8 mouse cellular contexts compared by ENCODE assay signal in genomic region chr8:61247270-61248025, GRCm38 (mm10). TPM values are rescaled to one million over a fixed set of nuclear protein-coding genes. Genes with fewer than 3 reads are reported as not detected.
A peak's percentile ranks its signal among the peaks of the same experiment; 100 is the strongest.
DNase-seq lines count a peak whose midpoint lies in the region; ATAC-seq and TF ChIP-seq lines count a peak whose summit lies in the region.

No protein-coding gene starts in this region.

- H3K27ac ChIP-seq in embryonic facial prominence, embryonic 11.5 days (replicated peaks; ENCODE audit: low read depth, low read length), result no peak overlapping the region
- H3K27ac ChIP-seq in heart, postnatal 0 days (ENCODE audit: low read depth), result peak overlapping the region; percentile 36; the same call in 1 of the 2 replicates
- H3K27ac ChIP-seq in midbrain, embryonic 11.5 days (ENCODE audit: low read depth, low read length), result no peak overlapping the region

- no peaks in the 10 kb centered on the region for H3K4me1 ChIP-seq in embryonic facial prominence, embryonic 11.5 days (ENCODE audit: control insufficient read depth, insufficient read depth, low read length)
- H3K4me1 ChIP-seq in heart, postnatal 0 days (ENCODE audit: control insufficient read depth, insufficient read depth), result peaks cover 15% of the 10 kb centered on the region; the same call in 1 of the 2 replicates
- peaks cover 4% of the 10 kb centered on the region; the same call in 1 of the 2 replicates for H3K4me1 ChIP-seq in midbrain, embryonic 11.5 days (ENCODE audit: control insufficient read depth, insufficient read depth, low read length)

- WGBS in embryonic facial prominence, embryonic 11.5 days, result 57% methylated on average over 13 of the region's 13 CpGs
- 59% methylated on average over 13 of the region's 13 CpGs for WGBS in heart, postnatal 0 days
- 61% methylated on average over 13 of the region's 13 CpGs for WGBS in midbrain, embryonic 11.5 days

- no peak overlapping the region for H3K4me3 ChIP-seq in embryonic facial prominence, embryonic 11.5 days (ENCODE audit: low read depth, low read length)
- no peak overlapping the region for H3K4me3 ChIP-seq in heart, postnatal 0 days (ENCODE audit: low read depth, low read length)
- no peak overlapping the region for H3K4me3 ChIP-seq in midbrain, embryonic 11.5 days (ENCODE audit: low read depth, low read length)

- ATAC-seq in embryonic facial prominence, embryonic 11.5 days (replicated peaks; ENCODE audit: insufficient number of reproducible peaks, low FRiP score, low TSS enrichment, low read depth), result peak; percentile 65
- ATAC-seq in heart, postnatal 0 days (ENCODE audit: insufficient read depth, low read depth), result peak; percentile 63; the same call in 1 of the 2 replicates
- peak; percentile 85 for ATAC-seq in midbrain, embryonic 11.5 days (ENCODE audit: low FRiP score)

- H3K9ac ChIP-seq in embryonic facial prominence, embryonic 11.5 days (replicated peaks; ENCODE audit: low read length), result no peak overlapping the region
- H3K9ac ChIP-seq in heart, postnatal 0 days (replicated peaks; ENCODE audit: low read depth, low read length), result no peak overlapping the region
- no peak overlapping the region for H3K9ac ChIP-seq in midbrain, embryonic 11.5 days (ENCODE audit: low read length)

- H3K36me3 ChIP-seq in embryonic facial prominence, embryonic 11.5 days (replicated peaks; ENCODE audit: control insufficient read depth, insufficient read depth, low read depth, low read length), result no peaks in the 10 kb centered on the region; the same call in 1 of the 2 replicates
- no peaks in the 10 kb centered on the region for H3K36me3 ChIP-seq in heart, postnatal 0 days (replicated peaks; ENCODE audit: control insufficient read depth, insufficient read depth, low read length)
- peaks cover 4% of the 10 kb centered on the region; the same call in 1 of the 2 replicates for H3K36me3 ChIP-seq in midbrain, embryonic 11.5 days (ENCODE audit: control insufficient read depth, insufficient read depth, low read length)

- H3K27me3 ChIP-seq in embryonic facial prominence, embryonic 11.5 days (ENCODE audit: control insufficient read depth, insufficient read depth, low read length), result no peaks in the 10 kb centered on the region
- H3K27me3 ChIP-seq in heart, postnatal 0 days (ENCODE audit: control insufficient read depth, insufficient read depth, low read length), result no peaks in the 10 kb centered on the region
- H3K27me3 ChIP-seq in midbrain, embryonic 11.5 days (ENCODE audit: control insufficient read depth, insufficient read depth, low read length), result no peaks in the 10 kb centered on the region

- H3K4me2 ChIP-seq in embryonic facial prominence, embryonic 11.5 days (ENCODE audit: low read depth, low read length), result no peak overlapping the region
- 0 out of 2 replicates have a peak overlapping the region, but pooled peaks have one; percentile 2 for H3K4me2 ChIP-seq in heart, postnatal 0 days (ENCODE audit: low read depth, low read length)
- no peak overlapping the region for H3K4me2 ChIP-seq in midbrain, embryonic 11.5 days

- H3K9me3 ChIP-seq in embryonic facial prominence, embryonic 11.5 days (replicated peaks; ENCODE audit: control insufficient read depth, low read length), result peaks cover 7% of the 10 kb centered on the region
- peaks cover 12% of the 10 kb centered on the region for H3K9me3 ChIP-seq in heart, postnatal 0 days (replicated peaks; ENCODE audit: control insufficient read depth, low read length)
- peaks cover 9% of the 10 kb centered on the region for H3K9me3 ChIP-seq in midbrain, embryonic 11.5 days (ENCODE audit: control insufficient read depth, low read length)

- TF ChIP-seq CTCF in heart, postnatal 0 days (IDR thresholded peaks at IDR 0.05; ENCODE audit: low read depth), result no peak

- no peak for TF ChIP-seq EP300 in heart, postnatal 0 days (IDR thresholded peaks at IDR 0.05; ENCODE audit: low read depth)

- DNase-seq in adrenal gland, postnatal 36 days, result peak; percentile 13 to 23
- DNase-seq in adrenal gland, postnatal 14 days, result no peak
- peak; percentile 57 for DNase-seq in embryonic facial prominence, embryonic 11.5 days (ENCODE audit: low spot score)
- peak; percentile 32 for DNase-seq in heart, postnatal 0 days (ENCODE audit: low spot score)
- DNase-seq in midbrain, embryonic 11.5 days (ENCODE audit: low spot score, missing footprints), result no peak
- DNase-seq in natural killer cell, adult 2 months (ENCODE audit: low spot score in 2 of 2), result no peak
- no peak for DNase-seq in ovary, postnatal 10 days (ENCODE audit: low spot score)
- no peak for DNase-seq in gastrocnemius, postnatal 4 days (ENCODE audit: low spot score in 2 of 2)

RNA-seq across cellular contexts. Expression of gene Sh3rf1, which starts 23.8 kb away (rescaled TPM):
- total RNA-seq in adrenal gland, postnatal 36 days (2021), result 10 to 100 TPM; 10.3 to 12.7 TPM
- 9.3 and 10.1 TPM in 2 replicates for total RNA-seq in adrenal gland, postnatal 14 days (2021)
- 14.7 and 16.0 TPM in 2 replicates for polyA plus RNA-seq in embryonic facial prominence, embryonic 11.5 days (2014; fragmentation: Nextera tagmentation; extraction: Ambion mirVana)
- total RNA-seq in heart, postnatal 0 days (2014; rRNA removed; ENCODE audit: low replicate concordance), result 3.3 and 8.9 TPM in 2 replicates
- polyA plus RNA-seq in heart, postnatal 0 days (2015; fragmentation: Nextera tagmentation; extraction: Ambion mirVana), result 2.4 and 2.7 TPM in 2 replicates
- polyA plus RNA-seq in midbrain, embryonic 11.5 days (2014; fragmentation: Nextera tagmentation; extraction: Ambion mirVana), result 18.0 and 18.5 TPM in 2 replicates
- 10 to 100 TPM; 10.6 to 12.3 TPM for total RNA-seq in gastrocnemius, postnatal 4 days (2021)

Comparison
In these comparisons a context has a peak if more than half of its experiments do, and no peak if none do; other contexts are left out.
1. DNase-seq: peak in adrenal gland, postnatal 36 days (2 of 2), embryonic facial prominence, embryonic 11.5 days (single experiment) and heart, postnatal 0 days (single experiment); none in adrenal gland, postnatal 14 days (single experiment), midbrain, embryonic 11.5 days (single experiment), natural killer cell, adult 2 months (0 of 2), ovary, postnatal 10 days (single experiment) and gastrocnemius, postnatal 4 days (0 of 2).
2. Peak in every context shown above with its lines, with median percentiles within 50 percentile points of each other: ATAC-seq.